Mouse (Mus musculus): ENCODE results near the gene Nhej1. TPM values are rescaled to one million over a fixed set of nuclear protein-coding genes. Genes with fewer than 3 reads are reported as not detected.

Gene Nhej1
- polyA plus RNA-seq, 1 experiment from 2014 or later, result 10.0 TPM

DNA sequence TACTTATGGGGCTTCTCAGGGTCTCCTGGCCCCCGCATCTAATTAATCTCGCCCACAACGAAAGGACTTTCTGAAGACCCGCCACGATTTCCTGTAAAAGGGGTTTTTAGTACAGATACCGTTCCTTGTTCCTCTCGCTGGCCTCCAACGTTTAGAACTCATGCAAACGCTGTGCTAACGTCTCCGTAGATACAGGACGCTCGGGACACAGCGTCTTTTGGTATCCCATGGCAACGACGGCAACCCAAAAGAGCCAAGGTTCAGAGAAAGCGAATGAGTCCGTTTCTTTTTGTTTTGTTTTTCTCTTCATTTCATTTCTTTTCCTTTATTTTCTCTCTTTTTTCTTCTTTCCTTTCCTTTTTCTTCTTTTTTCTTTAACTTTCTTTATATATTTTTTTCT, 189.6 kb downstream of the Nhej1 start, which contains the start of gene Cfap65:
Gene Cfap65 (minus strand): TSS at position 198 of the 400 bp plus-strand sequence.
- H3K9me3 ChIP-seq (ENCODE audit: low read depth, low read length), result no peaks in the 10 kb centered on the region
- 1% methylated on average over 18 of the region's 18 CpGs for WGBS

DNA sequence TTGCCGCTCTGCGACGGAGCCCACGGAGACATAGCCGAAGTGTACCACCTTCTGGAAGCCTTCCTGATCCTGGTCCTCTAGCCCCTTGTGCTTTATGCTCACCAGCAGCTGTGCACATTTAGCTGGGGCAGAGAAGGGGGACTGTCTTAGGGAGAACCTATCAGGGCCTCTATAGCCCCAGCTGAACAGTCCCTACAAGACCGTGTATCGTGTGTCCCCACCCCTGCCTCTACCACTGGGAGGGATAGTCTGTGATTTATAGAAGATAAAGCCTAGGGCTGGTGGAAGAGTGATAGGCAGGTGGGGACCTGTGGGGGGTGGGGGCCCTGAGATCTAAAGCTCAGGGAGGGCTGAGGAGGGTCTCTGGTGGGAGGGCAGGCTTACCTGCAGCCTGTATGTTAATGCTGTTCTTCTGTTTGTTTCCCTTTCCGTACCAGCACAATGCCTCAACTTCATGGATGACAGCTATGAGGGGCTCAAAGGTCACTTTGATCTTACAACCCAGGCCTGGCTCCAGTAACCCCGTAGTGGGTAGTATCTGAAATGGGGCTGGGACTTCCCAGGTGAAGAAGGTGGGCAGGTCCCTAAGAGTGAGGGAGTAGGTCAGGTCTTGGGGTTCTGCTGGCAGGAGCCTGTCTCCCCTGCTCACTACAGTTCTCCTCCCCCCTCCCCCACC, 197.2 kb downstream of the Nhej1 start:
- Histone ChIP-seq H3K36me3 (ENCODE audit: insufficient read depth) (no peaks in the 10 kb centered on the region), H3K9me3 (ENCODE audit: low read depth, low read length) (no peaks in the 10 kb centered on the region), H3K27me3 (ENCODE audit: insufficient read depth, low read length) (peaks cover 3% of the 10 kb centered on the region; the same call in 1 of the 2 replicates), H3K4me1 (ENCODE audit: insufficient read depth) (no peaks in the 10 kb centered on the region), H3K4me2 (no peak overlapping the region), H3K4me3 (ENCODE audit: low read depth, low read length) (no peak overlapping the region), H3K9ac (no peak overlapping the region), H3K27ac (ENCODE audit: low read depth) (no peak overlapping the region)
- no peak for DNase-seq
- ATAC-seq (ENCODE audit: insufficient read depth), result no peak
- no peak for TF ChIP-seq CTCF (IDR thresholded peaks at IDR 0.05; ENCODE audit: low read depth)
- WGBS, result 73% methylated on average over 9 of the region's 9 CpGs

More for the DNA sequence above, 189.6 kb downstream of the Nhej1 start, which contains the start of gene Cfap65:
- H3K4me2 ChIP-seq, result peak within 1 kb of the TSS; percentile 45; the same call in 1 of the 2 replicates
- DNase-seq (peak; percentile 72), ATAC-seq (ENCODE audit: insufficient read depth) (no peak)
- H3K27ac ChIP-seq (ENCODE audit: low read depth), result no peak within 1 kb of the TSS
- no peak within 1 kb of the TSS; the same call in 1 of the 2 replicates for H3K4me3 ChIP-seq (ENCODE audit: low read depth, low read length)
- H3K36me3 ChIP-seq (ENCODE audit: insufficient read depth), result no peaks in the 10 kb centered on the region
- no peak for TF ChIP-seq CTCF (IDR thresholded peaks at IDR 0.05; ENCODE audit: low read depth)
- peaks cover 5% of the 10 kb centered on the region; the same call in 1 of the 2 replicates for H3K27me3 ChIP-seq (ENCODE audit: insufficient read depth, low read length)
- H3K4me1 ChIP-seq (ENCODE audit: insufficient read depth), result no peaks in the 10 kb centered on the region
- no peak within 1 kb of the TSS for H3K9ac ChIP-seq

- peak; percentile 95 for TF ChIP-seq CTCF (IDR thresholded peaks at IDR 0.05; ENCODE audit: low read depth)
- Histone ChIP-seq H3K4me2 (no peak overlapping the region), H3K4me1 (ENCODE audit: insufficient read depth) (no peaks in the 10 kb centered on the region), H3K36me3 (ENCODE audit: insufficient read depth) (no peaks in the 10 kb centered on the region), H3K9ac (no peak overlapping the region), H3K27ac (ENCODE audit: low read depth) (no peak overlapping the region), H3K4me3 (ENCODE audit: low read depth, low read length) (no peak overlapping the region), H3K9me3 (ENCODE audit: low read depth, low read length) (no peaks in the 10 kb centered on the region), H3K27me3 (ENCODE audit: insufficient read depth, low read length) (peaks cover 3% of the 10 kb centered on the region; the same call in 1 of the 2 replicates)
- 35% methylated on average over 6 of the region's 6 CpGs for WGBS
- peak; percentile 61 for DNase-seq
- no peak for ATAC-seq (ENCODE audit: insufficient read depth)
These were observed 198.3 kb downstream of the Nhej1 start for GRCm38 (mm10) chr1:74926721-74927120.

- no peaks in the 10 kb centered on the region for H3K36me3 ChIP-seq (ENCODE audit: insufficient read depth)
- H3K9ac ChIP-seq, result no peak overlapping the region
- 61% methylated on average over 4 of the region's 4 CpGs for WGBS
- ATAC-seq (ENCODE audit: insufficient read depth) (no peak), DNase-seq (no peak)
- no peaks in the 10 kb centered on the region for H3K4me1 ChIP-seq (ENCODE audit: insufficient read depth)
- peaks cover 3% of the 10 kb centered on the region; the same call in 1 of the 2 replicates for H3K27me3 ChIP-seq (ENCODE audit: insufficient read depth, low read length)
- H3K4me3 ChIP-seq (ENCODE audit: low read depth, low read length), result no peak overlapping the region
- TF ChIP-seq CTCF (IDR thresholded peaks at IDR 0.05; ENCODE audit: low read depth), result 0 out of 2 replicates have a peak, but pooled peaks have one; percentile 4
- no peak overlapping the region for H3K27ac ChIP-seq (ENCODE audit: low read depth)
- no peak overlapping the region for H3K4me2 ChIP-seq
- no peaks in the 10 kb centered on the region for H3K9me3 ChIP-seq (ENCODE audit: low read depth, low read length)
These were observed 200.5 kb downstream of the Nhej1 start for GRCm38 (mm10) chr1:74924464-74924863.

Other genes starting within 250 kb of the Nhej1 start
- gene Fev, start 239.8 kb downstream of the Nhej1 start, polyA plus RNA-seq (2014; fragmentation: Nextera tagmentation; extraction: Ambion mirVana), result not detected in 2 replicates
- not detected in 2 replicates for gene Cryba2, start 232.1 kb downstream of the Nhej1 start, polyA plus RNA-seq (2014; fragmentation: Nextera tagmentation; extraction: Ambion mirVana)
- 0.05 and 0.14 TPM in 2 replicates for gene Cfap65, start 189.6 kb downstream of the Nhej1 start, polyA plus RNA-seq (2014; fragmentation: Nextera tagmentation; extraction: Ambion mirVana)
- 0.12 and 0.14 TPM in 2 replicates for gene Ihh, start 173.5 kb downstream of the Nhej1 start, polyA plus RNA-seq (2014; fragmentation: Nextera tagmentation; extraction: Ambion mirVana)
- 0.20 and 0.23 TPM in 2 replicates for gene Slc23a3, start 8.7 kb upstream of the Nhej1 start, polyA plus RNA-seq (2014; fragmentation: Nextera tagmentation; extraction: Ambion mirVana)
- 31.5 and 32.4 TPM in 2 replicates for gene Cnppd1, start 17.5 kb upstream of the Nhej1 start, polyA plus RNA-seq (2014; fragmentation: Nextera tagmentation; extraction: Ambion mirVana)
- gene Retreg2, start 17.6 kb upstream of the Nhej1 start, polyA plus RNA-seq (2014; fragmentation: Nextera tagmentation; extraction: Ambion mirVana), result 52.9 and 55.2 TPM in 2 replicates
- gene Zfand2b, start 43.4 kb upstream of the Nhej1 start, polyA plus RNA-seq (2014; fragmentation: Nextera tagmentation; extraction: Ambion mirVana), result 32.6 and 32.9 TPM in 2 replicates
- gene Abcb6, start 55.2 kb upstream of the Nhej1 start, polyA plus RNA-seq (2014; fragmentation: Nextera tagmentation; extraction: Ambion mirVana), result 15.4 and 16.8 TPM in 2 replicates
- gene Ankzf1, start 67.0 kb upstream of the Nhej1 start, polyA plus RNA-seq (2014; fragmentation: Nextera tagmentation; extraction: Ambion mirVana), result 13.3 and 16.5 TPM in 2 replicates
- gene Atg9a, start 67.0 kb upstream of the Nhej1 start, polyA plus RNA-seq (2014; fragmentation: Nextera tagmentation; extraction: Ambion mirVana), result 25.2 and 27.5 TPM in 2 replicates
- 16.0 and 16.7 TPM in 2 replicates for gene Glb1l, start 85.6 kb upstream of the Nhej1 start, polyA plus RNA-seq (2014; fragmentation: Nextera tagmentation; extraction: Ambion mirVana)
- gene Stk16, start 85.6 kb upstream of the Nhej1 start, polyA plus RNA-seq (2014; fragmentation: Nextera tagmentation; extraction: Ambion mirVana), result 115 and 119 TPM in 2 replicates
- 21.3 and 25.3 TPM in 2 replicates for gene Tuba4a, start 94.7 kb upstream of the Nhej1 start, polyA plus RNA-seq (2014; fragmentation: Nextera tagmentation; extraction: Ambion mirVana)
- not detected in 2 replicates for gene A630095N17Rik, start 106.9 kb upstream of the Nhej1 start, polyA plus RNA-seq (2014; fragmentation: Nextera tagmentation; extraction: Ambion mirVana)
- 14.1 and 16.9 TPM in 2 replicates for gene Dnajb2, start 111.2 kb upstream of the Nhej1 start, polyA plus RNA-seq (2014; fragmentation: Nextera tagmentation; extraction: Ambion mirVana)
- gene Ptprn, start 139.3 kb upstream of the Nhej1 start, polyA plus RNA-seq (2014; fragmentation: Nextera tagmentation; extraction: Ambion mirVana), result 0.21 and 0.37 TPM in 2 replicates
- gene Resp18, start 153.2 kb upstream of the Nhej1 start, polyA plus RNA-seq (2014; fragmentation: Nextera tagmentation; extraction: Ambion mirVana), result not detected in 2 replicates
- gene Dnpep, start 192.8 kb upstream of the Nhej1 start, polyA plus RNA-seq (2014; fragmentation: Nextera tagmentation; extraction: Ambion mirVana), result 110 and 113 TPM in 2 replicates
- gene Des, start 235.1 kb upstream of the Nhej1 start, polyA plus RNA-seq (2014; fragmentation: Nextera tagmentation; extraction: Ambion mirVana), result 42.9 and 46.3 TPM in 2 replicates